Mouse (Mus musculus) liver, embryonic 11.5 days (tissue): Measurements from ENCODE around the gene Leap2. TPM values are rescaled to one million over a fixed set of nuclear protein-coding genes. Genes with fewer than 3 reads are reported as not detected.
A peak's percentile ranks its signal among the peaks of the same experiment; 100 is the strongest.
"Not testable (repeated sequence)": the region's sequence is repeated elsewhere in the genome, so short reads cannot be mapped to it uniquely, and the experiment has no call there.

Experiments
- ATAC-seq: fragments of 200-750 bp; cut with Nextera tagmentation; replicated peaks from 2 replicates; pipeline ENCODE4 v1.8.0; 2017; ENCODE audit warnings: moderate number of reproducible peaks, mild to moderate bottlenecking, moderate TSS enrichment, moderate library complexity; ENCODE audit not compliant: low FRiP score
- DNase-seq: peaks from one replicate; pipeline ENCODE4 v3.0.0-alpha.2; 2017; ENCODE audit warnings: low spot score
- H3K27ac ChIP-seq: fragments of 300-500 bp; sonication (generic); 2 replicates; pipeline ENCODE4 v1.5.1; 2014; ENCODE audit warnings: mild to moderate bottlenecking, low read depth, low read length, control low read depth
- H3K27me3 ChIP-seq: fragments of 300-500 bp; sonication (generic); replicated peaks from 2 replicates; pipeline ENCODE4 v1.6.1; 2014; ENCODE audit warnings: low read length, mixed read lengths; ENCODE audit not compliant: control insufficient read depth, insufficient read depth
- H3K36me3 ChIP-seq: fragments of 300-500 bp; sonication (generic); 2 replicates; pipeline ENCODE4 v1.6.1; 2014; ENCODE audit warnings: mild to moderate bottlenecking, low read length, moderate library complexity, mixed read lengths; ENCODE audit not compliant: control insufficient read depth, insufficient read depth
- H3K4me1 ChIP-seq: fragments of 300-500 bp; sonication (generic); replicated peaks from 2 replicates; pipeline ENCODE4 v1.6.1; 2014; ENCODE audit warnings: low read length, mixed read lengths; ENCODE audit not compliant: control insufficient read depth, insufficient read depth
- H3K4me2 ChIP-seq: fragments of 300-500 bp; sonication (generic); 2 replicates; pipeline ENCODE4 v1.6.1; 2014; ENCODE audit warnings: mild to moderate bottlenecking, control low read depth, moderate library complexity
- H3K4me3 ChIP-seq: fragments of 300-500 bp; sonication (generic); 2 replicates; pipeline ENCODE4 v1.5.1; 2014; ENCODE audit warnings: low read depth, low read length, control low read depth
- H3K9ac ChIP-seq: fragments of 300-500 bp; sonication (generic); 2 replicates; pipeline ENCODE4 v1.6.1; 2014; ENCODE audit warnings: low read depth, low read length, control low read depth
- H3K9me3 ChIP-seq: fragments of 300-500 bp; sonication (generic); 2 replicates; pipeline ENCODE4 v1.6.1; 2016; ENCODE audit warnings: low read length, inconsistent platforms, mixed read lengths; ENCODE audit not compliant: control insufficient read depth
- WGBS: fragments of 180-500 bp; shearing (Covaris S2); extraction: QIAGEN DNeasy Blood & Tissue Kit; methylation state at CpG from one replicate; pipeline ENCODE4 v1.1.7; 2014; 5-methylcytosine and 5-hydroxymethylcytosine counted together
- polyA plus RNA-seq: library from polyadenylated mRNA; unstranded; fragments of >200 nt; fragmentation: Nextera tagmentation; extraction: Ambion mirVana; gene quantifications from 2 replicates; pipeline ENCODE4 v1.2.1, GENCODE M21; 2014

The Leap2 gene
- polyA plus RNA-seq, 1 experiment from 2014 or later = 6.5 TPM

DNA sequence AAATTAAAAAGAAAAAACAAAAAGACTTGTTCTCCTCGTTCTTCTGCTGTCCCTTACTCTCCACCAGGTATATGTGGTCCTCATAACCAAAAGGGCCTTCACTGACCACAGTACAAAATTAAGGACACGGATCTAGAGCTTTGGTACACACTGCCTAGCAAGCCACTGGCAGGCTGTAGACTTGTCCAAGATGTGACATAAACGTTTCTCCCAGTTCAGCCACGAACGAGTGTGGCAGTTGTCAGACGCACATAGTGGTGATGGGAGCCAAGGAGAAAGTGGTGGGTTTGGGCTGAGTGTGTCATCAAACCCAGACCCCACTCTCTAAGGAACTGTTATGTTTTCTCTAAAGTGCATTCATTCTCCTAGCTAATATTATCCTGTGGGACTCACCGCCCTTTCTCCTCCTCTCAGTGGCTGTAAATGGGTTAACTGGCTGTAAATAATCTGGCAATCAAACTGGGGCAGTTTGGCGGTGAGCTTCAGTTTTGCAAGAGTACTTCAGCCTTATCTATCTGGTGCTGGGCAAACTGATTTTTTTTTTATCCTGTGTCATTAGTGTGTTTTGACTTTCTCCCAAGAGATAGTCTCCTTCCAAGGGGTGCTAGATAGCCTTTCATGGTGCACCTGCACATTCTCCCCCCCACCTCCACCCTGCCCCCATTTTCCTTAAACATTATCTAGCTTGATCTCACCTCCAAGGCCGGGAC lies 8.5 kb upstream of the Leap2 start:
- H3K27me3 ChIP-seq = no peaks in the 10 kb centered on the region
- no peaks in the 10 kb centered on the region for H3K9me3 ChIP-seq
- H3K9ac ChIP-seq = peak overlapping the region; percentile 61
- peak overlapping the region; percentile 81 for H3K4me2 ChIP-seq
- peak; percentile 11 for ATAC-seq
- H3K4me3 ChIP-seq = peak overlapping the region; percentile 81
- no peak for DNase-seq
- peak overlapping the region; percentile 76 for H3K27ac ChIP-seq
- peaks cover 30% of the 10 kb centered on the region for H3K4me1 ChIP-seq
- H3K36me3 ChIP-seq = peaks cover 8% of the 10 kb centered on the region; the same call in 1 of the 2 replicates
- WGBS = 10% methylated on average over 9 of the region's 9 CpGs

DNA sequence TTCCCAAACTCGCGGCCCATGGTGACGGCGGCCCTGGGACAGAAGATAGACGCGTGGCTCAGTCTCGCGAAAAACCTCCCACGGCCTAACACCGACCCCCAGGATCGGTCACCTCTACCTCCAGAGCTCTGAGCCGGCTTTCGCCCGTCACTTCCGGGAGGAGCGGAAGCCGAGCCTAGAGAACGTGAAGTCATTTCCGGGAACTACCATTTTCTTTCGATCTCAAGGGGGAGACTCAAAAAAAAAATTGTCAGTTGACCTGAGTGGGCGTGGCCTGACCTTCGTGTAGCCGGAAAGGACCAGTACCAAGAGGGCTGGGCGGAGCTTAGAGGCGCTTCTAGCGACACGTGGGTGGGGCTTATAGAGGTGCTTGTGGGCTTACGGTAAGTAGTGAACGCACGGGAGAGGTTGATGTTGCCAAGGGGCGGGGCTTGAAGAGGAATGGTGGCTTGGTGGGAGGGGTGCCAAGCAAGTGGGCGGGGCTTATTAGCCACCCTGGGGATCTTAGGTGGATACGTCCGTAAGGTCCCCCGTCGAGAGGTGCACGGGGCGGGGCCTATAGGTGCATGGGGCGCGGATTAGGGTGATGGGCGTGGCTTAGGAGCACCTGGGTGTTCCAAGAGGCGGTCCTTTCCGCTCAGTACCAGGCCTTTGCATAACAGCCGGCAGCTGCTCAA lies 7.8 kb upstream of the Leap2 start, which contains the start of the genes Uqcrq and Gdf9:
Gene Uqcrq, minus strand, starts transcription at position 162 of the 677 bp plus-strand sequence.
Gene Gdf9, plus strand, starts transcription at position 354 of the 677 bp plus-strand sequence.
- H3K27me3 ChIP-seq = no peaks in the 10 kb centered on the region
- H3K4me1 ChIP-seq = peaks cover 30% of the 10 kb centered on the region
- ATAC-seq = peak; percentile 93
- H3K9ac ChIP-seq = peak within 1 kb of the TSS; percentile 77
- under 1% methylated on average over 44 of the region's 44 CpGs for WGBS
- DNase-seq = peak; percentile 94
- peak within 1 kb of the TSS; percentile 81 for H3K4me3 ChIP-seq
- H3K9me3 ChIP-seq = no peaks in the 10 kb centered on the region
- peak within 1 kb of the TSS; percentile 76 for H3K27ac ChIP-seq
- H3K4me2 ChIP-seq = peak within 1 kb of the TSS; percentile 81
- H3K36me3 ChIP-seq = peaks cover 8% of the 10 kb centered on the region; the same call in 1 of the 2 replicates

DNA sequence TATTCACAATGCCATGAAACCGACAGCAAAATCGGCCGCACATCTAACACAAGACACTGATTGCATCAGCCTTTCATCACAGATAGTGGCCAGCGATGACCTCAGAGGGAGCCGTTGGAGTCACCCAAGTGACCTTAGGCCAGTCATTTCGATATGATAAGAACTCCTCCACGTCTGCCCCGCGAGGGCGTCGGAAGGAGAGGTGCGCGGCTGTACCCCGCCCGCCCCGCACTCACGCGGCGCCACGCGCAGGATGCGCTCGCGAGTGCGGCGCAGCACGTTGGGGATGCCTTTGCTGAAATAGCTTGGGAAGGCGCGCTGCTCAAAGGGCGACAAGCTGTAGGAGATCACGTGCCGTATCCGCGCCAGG lies 7.3 kb upstream of the Leap2 start:
- DNase-seq = no peak
- Histone ChIP-seq H3K9me3 (no peaks in the 10 kb centered on the region), H3K36me3 (peaks cover 8% of the 10 kb centered on the region; the same call in 1 of the 2 replicates), H3K4me2 (peak overlapping the region; percentile 70), H3K27me3 (no peaks in the 10 kb centered on the region), H3K4me3 (peak overlapping the region; percentile 81), H3K9ac (peak overlapping the region; percentile 77), H3K4me1 (peaks cover 30% of the 10 kb centered on the region), H3K27ac (peak overlapping the region; percentile 65; the same call in 1 of the 2 replicates)
- under 1% methylated on average over 34 of the region's 34 CpGs for WGBS
- peak; percentile 35 for ATAC-seq

DNA sequence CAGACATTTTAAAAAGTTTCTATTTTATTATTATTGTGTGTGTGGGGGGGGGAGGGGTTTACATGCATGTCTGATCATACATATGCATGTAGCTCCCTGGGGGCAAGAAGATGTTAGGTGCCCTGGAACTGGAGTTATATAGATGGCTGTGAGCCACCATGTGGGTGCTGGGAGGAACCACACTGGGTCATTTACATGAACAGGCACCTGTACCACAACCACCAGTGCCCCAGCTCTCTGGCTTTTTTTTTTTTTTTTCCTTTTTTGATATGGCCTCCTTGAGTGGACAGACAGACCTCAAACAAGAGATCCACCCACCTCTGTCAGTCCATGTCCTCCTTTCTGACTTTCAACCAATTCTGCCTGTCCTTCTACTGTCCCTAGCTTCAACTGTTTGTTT lies 6.2 kb upstream of the Leap2 start:
- Histone ChIP-seq H3K27ac (no peak overlapping the region; the same call in 1 of the 2 replicates), H3K4me3 (peak overlapping the region; percentile 81), H3K4me2 (peak overlapping the region; percentile 70), H3K9me3 (no peaks in the 10 kb centered on the region), H3K9ac (peak overlapping the region; percentile 51; the same call in 1 of the 2 replicates), H3K4me1 (peaks cover 30% of the 10 kb centered on the region), H3K36me3 (peaks cover 8% of the 10 kb centered on the region; the same call in 1 of the 2 replicates), H3K27me3 (no peaks in the 10 kb centered on the region)
- no peak for ATAC-seq
- no peak for DNase-seq

DNA sequence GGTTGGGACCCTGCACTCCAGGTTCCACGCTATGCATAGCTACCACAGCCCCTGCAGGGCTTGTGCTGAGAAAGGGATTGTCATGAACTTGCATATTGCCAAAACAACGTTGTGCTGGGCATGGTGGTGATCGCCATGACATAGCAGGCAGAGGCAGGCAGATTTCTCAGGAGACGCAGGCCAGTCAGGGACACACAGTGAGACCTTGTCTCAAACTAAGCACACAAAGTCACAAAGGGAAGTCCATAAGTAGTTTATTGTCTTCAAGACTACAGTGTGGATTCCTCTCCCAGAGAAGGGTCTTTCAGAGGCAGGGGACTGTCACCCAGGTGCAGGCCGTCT lies 5.7 kb upstream of the Leap2 start:
- Histone ChIP-seq H3K4me2 (no peak overlapping the region), H3K4me1 (peaks cover 29% of the 10 kb centered on the region), H3K4me3 (no peak overlapping the region), H3K27ac (no peak overlapping the region), H3K9ac (no peak overlapping the region), H3K9me3 (no peaks in the 10 kb centered on the region), H3K36me3 (peaks cover 8% of the 10 kb centered on the region; the same call in 1 of the 2 replicates), H3K27me3 (no peaks in the 10 kb centered on the region)
- ATAC-seq (no peak), DNase-seq (no peak)
- WGBS = 89% methylated on average over 5 of the region's 5 CpGs

DNA sequence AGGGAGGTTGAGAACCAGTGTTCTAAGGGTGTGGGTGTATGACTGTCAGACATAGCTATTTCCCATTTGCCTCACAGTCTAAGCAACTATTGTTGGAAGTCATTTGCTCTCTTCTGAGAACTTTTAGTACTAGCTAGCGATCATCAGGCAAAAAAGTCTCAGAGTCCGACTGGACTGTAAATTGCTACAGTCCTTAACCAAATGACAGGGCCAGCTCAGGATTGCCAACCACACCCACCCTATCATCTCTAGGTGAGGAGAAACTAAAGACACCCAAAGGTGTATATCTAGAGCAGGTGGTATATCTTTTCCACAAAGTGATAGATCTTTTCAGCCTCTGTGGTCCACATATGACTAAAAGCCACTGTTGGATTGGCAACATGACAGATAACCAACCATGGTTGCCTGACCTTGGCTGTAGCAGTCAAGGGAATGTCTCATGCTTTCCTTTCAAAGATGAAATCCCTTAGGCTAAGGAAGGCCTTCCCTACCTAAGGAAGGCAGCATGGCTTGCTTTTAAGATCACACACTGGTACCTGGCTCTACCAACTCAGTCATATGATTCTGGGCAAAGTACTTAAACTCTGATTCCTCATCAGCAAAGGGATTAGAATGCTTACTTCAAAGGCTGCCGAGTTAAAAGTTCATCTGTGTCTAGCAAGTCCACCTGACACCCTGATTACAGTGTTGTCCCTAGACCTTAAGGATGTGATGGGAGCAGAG lies 5.2 kb upstream of the Leap2 start:
- no peak for DNase-seq
- no peak overlapping the region for H3K9ac ChIP-seq
- no peak for ATAC-seq
- H3K9me3 ChIP-seq = no peaks in the 10 kb centered on the region
- H3K4me2 ChIP-seq = no peak overlapping the region
- peaks cover 8% of the 10 kb centered on the region; the same call in 1 of the 2 replicates for H3K36me3 ChIP-seq
- no peak overlapping the region for H3K4me3 ChIP-seq
- WGBS = 89% methylated on average over 3 of the region's 3 CpGs
- H3K27me3 ChIP-seq = no peaks in the 10 kb centered on the region
- peaks cover 24% of the 10 kb centered on the region for H3K4me1 ChIP-seq
- H3K27ac ChIP-seq = no peak overlapping the region

DNA sequence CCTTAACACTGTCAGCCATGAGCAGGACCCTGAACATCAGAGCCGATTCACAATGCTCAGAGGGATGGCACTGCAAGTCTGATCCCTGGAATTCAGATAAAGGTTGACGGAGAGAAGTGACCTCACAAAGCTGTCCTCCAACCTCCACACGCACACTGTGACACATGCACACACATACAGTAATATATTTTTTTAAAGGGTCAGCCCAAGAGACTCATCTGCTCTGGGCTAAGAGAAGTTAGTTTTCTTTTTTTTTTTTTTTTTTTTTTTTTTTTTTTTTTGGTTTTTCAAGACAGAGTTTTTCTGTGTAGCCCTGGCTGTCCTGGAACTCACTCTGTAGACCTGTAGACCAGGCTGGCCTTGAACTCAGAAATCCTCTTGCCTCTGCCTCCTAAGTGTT lies 3.9 kb upstream of the Leap2 start:
- ATAC-seq, H3K4me2 ChIP-seq, DNase-seq, H3K36me3 ChIP-seq, H3K9me3 ChIP-seq, H3K4me3 ChIP-seq, H3K27me3 ChIP-seq, H3K27ac ChIP-seq, H3K9ac ChIP-seq: not testable (repeated sequence)
- WGBS = 83% methylated on average over 3 of the region's 3 CpGs
- H3K4me1 ChIP-seq = peaks cover 11% of the 10 kb centered on the region

DNA sequence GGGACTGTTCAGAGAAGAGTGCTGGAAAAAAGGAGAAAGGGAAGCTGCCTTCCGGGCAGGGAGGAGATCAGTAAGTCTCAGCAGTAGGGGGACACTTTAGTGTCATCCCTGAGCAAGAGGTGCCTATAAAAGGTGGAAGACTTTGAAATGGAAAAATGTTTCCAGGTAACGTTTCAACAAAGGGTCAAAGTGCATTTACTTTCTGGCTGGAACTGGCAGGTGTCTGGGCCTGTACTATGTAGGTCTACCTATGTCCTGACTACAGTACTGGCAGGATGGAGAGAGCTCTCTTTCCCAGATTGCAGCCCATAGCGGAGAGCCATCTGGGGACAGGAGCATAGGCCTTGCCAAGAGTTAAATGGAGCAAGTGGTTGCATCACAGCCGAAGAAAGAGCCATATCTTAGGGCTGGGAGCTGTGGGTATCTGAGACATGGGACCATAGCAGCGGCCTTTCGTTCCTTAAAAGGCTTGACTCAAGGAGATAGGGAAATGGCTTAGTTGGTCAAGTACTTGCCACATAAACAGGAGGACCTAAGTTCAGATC lies 2.8 kb upstream of the Leap2 start:
- H3K36me3 ChIP-seq = peaks cover 8% of the 10 kb centered on the region; the same call in 1 of the 2 replicates
- no peak overlapping the region for H3K4me2 ChIP-seq
- no peak overlapping the region for H3K9ac ChIP-seq
- no peaks in the 10 kb centered on the region for H3K9me3 ChIP-seq
- 78% methylated on average over 6 of the region's 6 CpGs for WGBS
- H3K27me3 ChIP-seq = no peaks in the 10 kb centered on the region
- no peak overlapping the region for H3K4me3 ChIP-seq
- no peak for ATAC-seq
- H3K27ac ChIP-seq = no peak overlapping the region
- peaks cover 5% of the 10 kb centered on the region; the same call in 1 of the 2 replicates for H3K4me1 ChIP-seq
- no peak for DNase-seq
